Mouse (Mus musculus) mouse embryonic stem cell (cell line): ENCODE measurements at regions not wholly inside any gene's neighbourhood (a gene's known extent, or its start where the extent isn't known, plus 50 kb on each side); places are given as distances from the start of the nearest gene placed in this dataset.

Source experiments
- in situ Hi-C, 2 experiments: fragments of 300-500 bp; cut with MboI; formaldehyde crosslinking; loops; 1 replicate in 1 of 2; 3 replicates in 1 of 2; pipeline ENCODE4 v1.14.3; 2019 to 2020; ENCODE audit warnings: low sequenced_read_pairs in 2 of 2, low pct_unique_long_range_greater_than_20kb in 1 of 2, mixed read lengths in 1 of 2; ENCODE audit not compliant: unreplicated experiment in 1 of 2

DNA sequence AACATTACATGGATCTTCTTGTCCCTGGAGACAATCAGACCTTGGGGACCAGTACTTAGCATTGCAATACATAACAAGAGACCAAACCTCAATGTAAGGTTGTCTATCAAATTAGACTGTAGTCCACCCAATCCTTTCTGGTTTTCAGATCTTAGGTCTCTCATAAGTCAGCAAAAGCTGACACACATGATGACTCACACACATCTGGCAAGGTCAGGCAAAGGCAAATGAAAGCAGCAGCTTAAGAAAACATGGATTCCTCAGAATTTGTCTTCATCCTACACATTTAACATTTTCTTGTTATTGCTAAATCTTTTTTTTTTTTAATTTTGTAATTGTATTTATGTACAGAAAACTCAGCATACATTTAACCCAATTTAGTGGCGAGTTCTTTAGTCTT lies 52.0 kb downstream of the Gm11983 start:
- in situ Hi-C loops: no loop called here

DNA sequence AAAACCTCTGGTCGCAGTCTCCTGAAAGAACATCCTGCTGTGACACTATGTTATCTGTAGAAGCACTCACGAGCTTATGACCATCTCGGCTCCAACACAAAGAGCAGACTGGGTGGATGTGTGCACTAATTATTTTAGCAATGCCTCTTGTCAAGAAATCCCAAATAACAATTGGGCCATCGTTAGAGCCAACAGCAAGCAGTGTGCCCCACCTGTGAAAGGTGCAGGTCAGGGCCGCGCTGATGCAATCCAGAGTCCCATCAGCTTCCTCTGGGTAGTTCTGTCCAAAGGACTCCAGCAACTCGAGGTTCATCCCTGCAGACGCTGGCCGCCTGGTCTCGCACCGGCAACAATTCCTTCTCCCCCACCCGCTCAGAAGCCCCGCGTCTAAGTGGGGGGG lies 54.6 kb downstream of the Gm11983 start:
- in situ Hi-C loops: no loop called here

DNA sequence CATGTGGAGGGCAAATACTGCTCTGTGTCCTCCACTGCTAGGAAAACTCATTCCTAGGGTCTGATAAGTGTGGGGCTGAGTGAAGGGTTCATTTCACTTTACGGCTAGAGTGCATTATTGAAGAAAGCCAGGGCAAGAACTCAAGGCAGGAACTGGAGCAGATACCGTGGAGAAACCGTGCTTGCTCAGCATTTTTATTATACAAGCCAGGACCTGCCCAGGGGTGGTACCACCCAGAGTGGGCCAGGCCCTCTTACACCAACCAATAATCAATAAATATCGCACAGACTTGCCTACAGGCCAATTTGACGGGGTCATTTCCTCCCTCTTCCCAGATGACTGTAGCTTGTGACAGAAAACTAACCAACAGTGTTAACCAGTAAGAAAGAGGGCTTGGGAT lies 57.7 kb downstream of the Gm11983 start:
- in situ Hi-C loops: loop anchor here in 1 of 2 experiments (10.0 kb wide), 1 partner anchor 115 kb away; no protein-coding TSS in a partner anchor

DNA sequence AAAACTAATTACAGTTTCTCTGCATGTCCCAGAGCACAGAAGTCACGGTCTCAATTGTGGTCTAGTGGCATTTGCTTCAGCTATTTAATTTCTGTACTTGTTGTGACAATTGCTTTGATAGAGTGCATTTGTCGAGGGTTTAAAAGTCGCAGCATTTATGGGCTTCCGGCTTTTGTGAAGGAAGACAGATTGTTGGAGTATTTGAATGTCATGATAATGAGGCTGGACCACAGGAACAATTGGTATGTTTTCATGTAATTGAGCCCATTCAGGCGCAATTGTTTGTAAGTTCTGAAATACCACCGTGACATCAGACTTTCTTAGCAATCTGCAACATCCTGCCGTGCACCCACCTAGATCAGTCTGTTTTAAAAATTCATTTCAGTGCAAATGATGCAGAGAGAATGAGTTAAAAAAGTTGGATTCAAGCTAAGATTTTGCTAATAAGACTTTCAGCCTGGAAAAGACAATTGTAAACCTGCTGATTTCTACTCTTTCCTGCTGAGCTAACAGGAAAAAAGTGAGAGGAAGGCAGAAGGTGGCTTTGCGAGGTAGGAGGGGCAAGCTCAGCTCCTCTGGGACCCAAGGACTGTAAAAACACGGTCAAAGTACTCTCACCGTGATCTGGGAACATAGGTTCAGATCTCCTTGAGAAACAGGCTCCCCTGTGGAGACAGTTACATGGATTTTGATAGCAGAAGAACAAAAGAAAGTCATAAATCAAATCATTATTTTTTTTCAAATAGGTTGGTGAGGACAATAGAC lies 58.7 kb downstream of the Gm11983 start:
- in situ Hi-C loops: loop anchor here in 1 of 2 experiments (10.0 kb wide), 1 partner anchor 116 kb away; no protein-coding TSS in a partner anchor

DNA sequence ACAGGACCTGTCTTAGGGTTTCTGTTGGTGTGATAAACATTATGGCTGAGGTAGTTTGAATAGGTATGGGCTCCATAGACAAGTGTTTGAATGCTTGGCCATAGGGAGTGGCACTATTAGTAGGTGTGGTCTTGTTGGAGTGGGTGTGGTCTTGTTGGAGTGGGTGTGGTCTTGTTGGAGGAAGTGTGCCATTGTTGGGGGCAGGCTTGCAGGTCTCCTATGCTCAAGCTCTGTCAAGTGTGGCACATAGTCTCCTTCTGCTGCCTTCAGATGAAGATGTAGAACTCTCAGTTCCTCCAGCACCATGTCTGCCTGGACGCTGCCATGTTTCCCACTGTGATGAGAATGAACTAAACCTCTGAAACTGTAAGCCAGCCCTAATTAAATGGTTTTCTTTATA lies 59.9 kb downstream of the Gm11983 start:
- in situ Hi-C loops: loop anchor here in 1 of 2 experiments (10.0 kb wide), 1 partner anchor 117 kb away; no protein-coding TSS in a partner anchor

DNA sequence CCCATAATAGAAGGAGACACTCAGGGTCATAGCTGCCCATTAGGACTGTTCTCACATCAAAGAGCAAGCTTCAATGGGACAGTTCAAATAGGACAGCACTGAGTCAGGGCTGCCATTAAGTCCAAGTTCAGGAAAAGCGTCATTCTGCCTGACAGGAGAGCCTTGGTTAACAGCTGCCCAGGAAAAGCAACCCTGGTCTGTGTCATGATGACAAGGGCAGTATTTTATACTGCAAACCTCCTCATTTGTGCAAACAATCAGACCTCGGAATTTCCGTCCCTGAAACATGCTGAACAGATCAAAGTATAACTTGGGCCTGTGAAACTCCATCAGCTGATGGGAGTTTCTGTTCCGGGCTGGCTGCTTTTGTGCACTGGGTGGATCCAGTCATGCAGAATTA lies 62.8 kb downstream of the Gm11983 start:
- in situ Hi-C loops: loop anchor here in 1 of 2 experiments (10.0 kb wide), 1 partner anchor 120 kb away; no protein-coding TSS in a partner anchor

DNA sequence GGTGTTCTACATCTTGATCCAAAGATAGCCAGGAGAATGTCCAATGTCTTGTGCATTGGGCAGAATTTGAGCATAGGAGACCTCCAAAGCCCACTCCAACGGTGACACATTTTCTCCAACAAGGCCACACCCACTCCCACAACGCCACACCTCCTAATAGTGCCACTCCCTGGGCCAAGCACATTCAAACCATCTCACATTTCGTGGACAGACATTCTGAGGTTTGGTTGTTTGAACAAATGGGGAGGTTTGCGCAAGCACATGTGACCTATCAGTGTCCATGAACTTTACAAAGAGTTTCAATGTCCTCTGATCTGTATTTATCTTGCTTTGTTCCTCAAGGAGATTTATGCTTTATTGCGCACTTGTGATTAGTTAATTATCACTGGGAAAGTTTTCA lies 63.5 kb downstream of the Gm11983 start:
- in situ Hi-C loops: loop anchor here in 1 of 2 experiments (10.0 kb wide), 1 partner anchor 121 kb away; no protein-coding TSS in a partner anchor

DNA sequence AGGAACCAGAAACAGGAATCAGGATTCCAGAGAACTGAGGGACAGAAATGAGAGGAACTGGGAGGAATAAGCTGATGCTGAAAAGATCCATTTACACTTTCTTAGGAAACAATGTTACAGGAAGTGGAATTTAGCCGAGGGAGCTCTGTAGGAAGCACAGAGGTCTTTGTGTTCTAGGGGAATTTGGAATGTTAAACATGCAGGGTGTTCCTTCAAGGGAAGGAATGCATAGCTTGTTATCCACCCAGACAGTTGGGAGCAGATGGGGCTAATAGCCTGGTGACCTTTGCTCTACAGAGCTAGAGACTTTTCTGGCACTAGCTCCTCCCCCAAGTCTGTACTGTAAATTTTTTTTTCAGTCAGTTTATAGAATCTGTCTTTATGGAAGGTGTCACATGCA lies 64.1 kb downstream of the Gm11983 start:
- in situ Hi-C loops: loop anchor here in 1 of 2 experiments (10.0 kb wide), 1 partner anchor 121 kb away; no protein-coding TSS in a partner anchor

DNA sequence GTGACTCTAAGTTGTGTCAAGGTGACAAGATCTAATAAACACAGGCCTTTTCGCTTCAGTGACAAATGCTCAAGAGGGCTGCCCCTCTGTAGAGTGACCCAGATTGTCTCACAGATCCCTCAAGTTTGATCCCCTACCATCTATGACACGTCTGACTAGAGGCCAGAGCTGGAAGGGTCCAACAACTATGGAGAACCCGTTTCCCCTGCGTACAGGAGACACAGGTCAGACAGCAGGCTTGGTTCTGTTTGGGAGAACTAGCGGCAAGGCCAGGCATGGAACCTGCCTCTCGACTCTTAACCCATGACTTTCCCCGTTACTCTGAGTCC lies 68.1 kb downstream of the Gm11983 start:
- in situ Hi-C loops: loop anchor here (5.0 to 10.0 kb wide), 3 partner anchors 42 to 115 kb away; partner anchors contain the start of gene Ramp3 (in 1 of the 2)

DNA sequence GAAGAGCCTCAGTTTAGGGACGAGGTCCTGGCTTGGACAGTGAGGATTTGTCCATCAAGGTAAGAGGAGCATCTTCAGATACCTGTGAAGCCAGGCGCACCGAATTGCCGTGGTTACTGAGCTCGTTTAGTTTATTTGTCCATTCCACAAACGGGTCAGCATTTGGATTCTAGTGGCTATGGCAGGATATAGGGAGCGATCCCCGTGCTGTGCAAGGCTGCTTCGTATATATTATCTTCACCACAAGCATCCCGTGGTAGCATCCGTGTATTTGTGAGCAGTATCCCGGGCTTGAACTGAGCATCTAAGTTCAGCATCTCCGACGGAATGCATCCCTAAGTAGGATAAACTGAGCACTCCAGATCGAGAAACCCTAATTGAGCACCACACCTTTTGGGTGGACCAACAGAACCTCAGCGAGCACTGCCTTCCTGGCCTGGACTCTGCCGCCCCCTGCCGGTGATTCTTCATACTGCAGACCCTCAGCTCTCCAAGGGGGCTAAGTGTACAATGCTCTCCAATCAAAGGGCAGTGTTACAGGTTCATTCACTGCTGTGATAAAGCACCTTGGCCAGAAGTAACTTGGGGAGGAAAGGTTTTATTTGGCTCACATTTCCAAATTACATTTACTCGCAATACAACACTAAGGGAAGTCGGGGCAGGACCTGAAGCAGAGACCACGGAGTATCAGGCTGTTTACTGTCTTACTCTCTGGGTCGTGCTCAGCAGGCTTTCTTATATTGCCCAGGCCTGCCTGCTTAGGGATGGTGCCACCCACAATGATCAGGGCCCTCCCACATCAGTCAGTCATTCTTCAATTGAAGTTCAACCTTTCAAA lies 68.6 kb downstream of the Gm11983 start:
- in situ Hi-C loops: loop anchor here (5.0 to 10.0 kb wide), 3 partner anchors 42 to 114 kb away; partner anchors contain the start of gene Ramp3 (in 1 of the 2)

DNA sequence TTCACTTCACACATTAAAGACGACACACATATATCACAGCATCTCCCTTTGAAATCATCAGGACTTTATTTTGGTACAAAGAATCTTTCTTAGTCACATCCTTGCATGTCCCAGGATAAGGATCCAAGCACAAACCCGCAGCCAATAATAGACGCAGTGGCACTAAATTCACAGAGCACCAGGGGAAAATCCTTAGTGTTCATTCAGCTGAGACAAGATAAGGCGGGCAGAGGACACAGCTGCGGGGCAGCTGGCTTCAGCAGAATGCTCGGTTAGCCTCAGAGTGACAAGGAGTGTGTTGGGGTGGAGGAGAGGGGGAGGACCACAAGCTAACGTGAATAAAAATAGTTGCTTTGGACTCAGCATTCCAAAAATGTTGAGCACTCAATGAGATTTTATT lies 70.7 kb downstream of the Gm11983 start:
- in situ Hi-C loops: loop anchor here (5.0 to 10.0 kb wide), 3 partner anchors 39 to 112 kb away; partner anchors contain the start of gene Ramp3 (in 1 of the 2)

DNA sequence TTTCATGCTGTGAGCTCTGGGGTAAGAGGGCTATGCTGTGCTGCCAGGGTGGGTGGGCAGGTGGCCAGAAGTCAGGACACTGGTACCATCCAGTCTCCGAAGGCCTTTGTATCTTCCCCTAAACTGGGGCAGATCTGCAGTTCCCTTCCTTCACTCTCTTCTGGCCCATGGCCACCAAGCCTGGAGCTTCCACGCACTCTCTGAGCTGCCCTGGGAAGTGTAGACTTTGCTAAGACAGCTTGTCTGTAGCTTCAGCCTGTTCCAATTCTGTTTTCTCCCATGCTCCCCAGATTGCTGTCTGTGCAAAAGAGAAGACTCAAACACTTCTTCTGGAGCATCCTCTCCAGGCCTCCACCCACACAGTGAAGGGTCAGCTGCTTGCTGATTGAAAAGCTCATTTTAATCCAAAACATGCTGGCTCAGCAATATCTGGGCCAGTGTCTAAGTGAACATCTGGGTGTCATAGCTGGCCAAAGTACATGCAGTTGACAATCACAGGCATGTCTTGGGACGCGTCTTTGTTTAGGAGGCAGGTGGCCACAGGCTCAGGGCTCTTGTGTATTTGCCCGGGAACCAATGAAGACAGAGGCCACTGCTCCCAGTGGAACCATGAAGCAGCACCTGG lies 72.0 kb downstream of the Gm11983 start:
- in situ Hi-C loops: loop anchor here (5.0 to 10.0 kb wide), 3 partner anchors 38 to 111 kb away; partner anchors contain the start of gene Ramp3 (in 1 of the 2)

DNA sequence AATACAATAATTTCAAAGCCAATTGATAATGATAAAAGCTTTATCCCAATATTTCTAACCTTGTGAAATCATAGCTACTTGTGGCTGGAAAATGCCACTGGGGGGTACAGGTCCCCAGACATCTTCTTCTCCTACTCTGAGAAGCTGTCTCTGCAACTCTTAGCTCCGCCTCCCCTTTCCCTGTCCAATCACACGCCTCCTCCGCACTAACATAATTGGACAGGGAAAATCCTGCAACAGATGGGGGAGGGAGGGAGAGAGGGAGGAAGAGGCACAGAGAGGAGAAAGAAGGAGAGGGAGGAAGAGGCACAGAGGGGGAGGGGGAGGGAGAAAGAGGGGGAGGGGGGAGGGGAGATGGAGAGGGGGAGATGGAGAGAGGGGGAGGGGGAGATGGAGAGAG lies 73.3 kb downstream of the Gm11983 start:
- in situ Hi-C loops: loop anchor here in 1 of 2 experiments (10.0 kb wide), 1 partner anchor 109 kb away; the partner anchor contains the start of gene Ramp3

DNA sequence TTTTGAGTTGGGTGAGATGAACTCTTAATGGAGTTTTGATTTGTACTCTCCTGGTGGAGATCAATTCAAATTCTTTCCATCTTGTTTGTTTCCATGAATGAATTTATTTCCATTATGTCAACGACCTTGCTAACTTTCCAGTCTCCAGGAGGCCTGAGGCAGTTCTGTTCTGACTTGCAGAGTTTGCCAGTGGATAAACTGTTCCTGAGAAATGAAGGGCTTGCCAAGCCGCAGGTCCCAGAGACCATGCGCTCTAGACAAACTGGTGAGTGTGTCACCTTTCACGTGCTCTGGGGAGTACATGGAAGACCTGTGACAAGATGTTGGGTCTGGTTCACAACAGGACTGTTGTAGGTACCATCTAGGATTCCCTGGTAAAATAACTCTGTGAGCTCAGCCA lies 74.5 kb downstream of the Gm11983 start:
- in situ Hi-C loops: loop anchor here in 1 of 2 experiments (10.0 kb wide), 1 partner anchor 108 kb away; the partner anchor contains the start of gene Ramp3

DNA sequence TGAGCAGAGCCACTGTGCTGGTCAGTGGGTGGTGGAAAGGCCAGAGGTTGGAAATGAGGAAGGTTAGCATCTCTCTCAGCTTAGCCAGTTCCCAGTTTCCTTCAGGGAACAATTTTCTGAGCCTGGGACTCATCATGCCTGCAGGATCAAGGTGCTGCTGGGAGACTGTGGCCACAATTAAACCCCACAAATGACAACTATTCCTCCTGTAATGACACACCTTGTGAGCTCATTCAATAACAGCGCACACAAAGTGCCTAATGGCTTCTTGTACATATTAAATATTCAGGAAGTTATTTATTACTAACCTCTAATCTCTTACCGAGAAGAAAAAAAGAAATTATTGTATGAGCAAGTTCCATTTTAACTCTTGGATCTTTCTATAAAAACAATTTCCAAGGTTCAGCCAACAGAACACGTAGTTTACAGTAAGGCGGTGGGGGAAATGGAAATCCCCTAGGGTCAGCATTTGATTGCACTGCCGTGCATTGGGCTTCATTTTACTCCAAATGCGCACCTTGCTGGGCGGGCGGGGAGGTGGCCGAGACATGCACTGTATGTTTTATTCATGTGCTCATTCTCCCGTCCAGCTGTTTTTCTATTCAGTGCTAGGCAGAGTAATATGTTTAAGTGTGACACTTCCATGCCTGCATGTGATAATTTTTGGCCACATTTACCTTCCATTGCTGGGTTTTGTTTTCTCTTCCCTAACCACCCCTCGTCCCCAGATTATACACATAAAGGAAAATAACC lies 75.4 kb downstream of the Gm11983 start:
- in situ Hi-C loops: loop anchor here in 1 of 2 experiments (10.0 kb wide), 1 partner anchor 107 kb away; the partner anchor contains the start of gene Ramp3

DNA sequence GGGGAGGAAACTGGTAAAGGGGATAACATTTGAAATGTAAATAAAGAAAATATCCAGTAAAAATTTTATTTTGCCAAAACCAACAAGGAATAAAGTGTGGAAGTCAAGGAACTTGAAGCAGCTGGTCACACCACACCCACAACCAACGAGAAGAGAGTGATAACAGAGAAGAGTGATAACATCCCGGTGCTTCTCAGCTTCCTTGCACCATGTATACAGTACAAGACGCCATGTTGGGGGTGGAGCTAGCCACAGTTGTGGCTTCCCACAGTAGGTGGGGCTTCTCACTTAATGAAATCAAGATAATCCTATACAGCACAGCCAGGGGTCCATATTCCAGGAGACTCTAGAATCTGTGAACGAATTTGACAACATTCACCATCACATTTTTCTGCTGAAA lies 77.9 kb downstream of the Gm11983 start:
- in situ Hi-C loops: no loop called here

DNA sequence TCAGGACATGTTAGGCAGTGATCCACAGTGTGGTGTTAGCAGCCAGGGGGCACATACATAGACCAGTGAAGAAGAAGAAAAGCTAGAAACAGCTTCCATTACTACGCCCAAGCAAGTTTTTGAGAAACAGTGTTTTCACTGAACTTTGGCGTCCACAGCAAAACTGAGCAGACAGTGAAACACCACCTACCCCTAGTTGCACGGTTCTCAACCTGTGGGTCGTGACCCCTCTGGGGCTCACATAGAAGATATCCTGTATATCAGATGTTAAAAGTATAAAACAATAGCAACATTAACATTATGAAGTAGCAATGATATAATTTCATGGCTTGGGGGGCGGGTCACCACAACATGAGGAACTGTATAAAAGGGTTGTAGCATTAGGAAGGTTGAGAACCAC lies 81.1 kb downstream of the Ramp3 start:
- in situ Hi-C loops: no loop called here

DNA sequence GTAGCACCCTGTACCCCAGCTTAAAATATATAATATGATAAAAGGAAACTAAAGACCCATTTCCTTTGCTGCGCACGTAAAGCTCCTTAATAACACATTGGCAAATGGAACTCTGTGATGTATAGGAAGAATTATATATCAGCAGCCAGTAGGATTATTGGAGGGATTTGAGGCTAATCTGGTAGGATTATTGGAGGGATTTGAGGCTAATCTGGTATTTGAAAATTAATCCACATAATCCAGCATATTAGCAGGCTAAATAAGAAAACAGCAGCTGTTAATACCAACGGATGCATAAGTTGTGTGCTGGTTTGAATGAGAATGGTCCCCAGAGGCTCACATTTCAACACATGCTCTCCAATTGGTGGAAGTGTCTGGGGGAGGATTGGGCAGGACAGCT lies 80.3 kb downstream of the Ramp3 start:
- in situ Hi-C loops: no loop called here
